12 mouse cellular contexts compared by ENCODE assay signal in the genomic region with DNA sequence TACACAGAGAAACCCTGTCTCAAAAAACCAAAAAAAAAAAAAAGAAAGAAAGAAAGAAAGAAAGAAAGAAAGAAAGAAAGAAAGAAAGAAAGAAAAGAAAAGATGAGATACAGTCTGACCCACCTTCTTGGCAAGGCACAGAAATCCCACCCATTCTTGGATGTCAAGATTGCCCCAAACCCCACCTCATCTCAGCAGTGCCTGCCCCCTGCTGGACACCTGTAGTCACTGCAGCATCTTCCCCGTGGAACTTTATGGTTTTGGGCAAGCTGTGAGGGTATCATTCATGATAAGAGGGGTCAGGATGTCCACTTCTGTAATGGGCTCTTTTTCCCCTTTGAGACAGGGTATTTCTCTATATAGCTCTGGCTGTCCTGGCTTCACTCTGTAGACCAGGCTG. TPM values are rescaled to one million over a fixed set of nuclear protein-coding genes. Genes with fewer than 3 reads are reported as not detected.
DNase-seq lines count a peak whose midpoint lies in the region; TF ChIP-seq lines count a peak whose summit lies in the region.
"Had no signal": no experiment of that assay in that cellular context is flagged by ENCODE, and none has a peak within 500 bp of the region (broad histone marks: within the 10 kb centered on the region; RNA-seq: fewer than 3 reads in every experiment).

No protein-coding gene starts in this region.

- no peak overlapping the region for H3K9ac ChIP-seq in ES-Bruce4 (ENCODE audit: low read depth, poor library complexity, severe bottlenecking)
- H3K9ac ChIP-seq: neural tube, embryonic 15.5 days had no signal

- 0 out of 2 replicates have a peak, but pooled peaks cover 2% of the 10 kb centered on the region for H3K4me1 ChIP-seq in lung, adult 2 months (ENCODE audit: control insufficient read depth, insufficient read depth, low read length)
- no peaks in the 10 kb centered on the region for H3K4me1 ChIP-seq in ES-Bruce4 (ENCODE audit: control insufficient read depth, insufficient read depth, low read length)

- no peaks in the 10 kb centered on the region for H3K9me3 ChIP-seq in ES-Bruce4 (replicated peaks; ENCODE audit: control insufficient read depth, insufficient read depth, low read length, poor library complexity, severe bottlenecking)
- H3K9me3 ChIP-seq: neural tube, embryonic 15.5 days had no signal

- H3K36me3 ChIP-seq in ES-Bruce4 (ENCODE audit: control insufficient read depth, insufficient read depth, low read length, poor library complexity, severe bottlenecking): no peaks in the 10 kb centered on the region; the same call in 1 of the 2 replicates

- no peaks in the 10 kb centered on the region for H3K27me3 ChIP-seq in ES-Bruce4 (ENCODE audit: control insufficient read depth, insufficient read depth, low read length, poor library complexity, severe bottlenecking)

- TF ChIP-seq POLR2A in lung, adult 2 months (IDR thresholded peaks at IDR 0.05; ENCODE audit: borderline replicate concordance, extremely low read depth, low read depth, low read length): no peak
- TF ChIP-seq POLR2A in ES-Bruce4 (IDR thresholded peaks at IDR 0.05; ENCODE audit: insufficient read depth, low read length): no peak

- no peak for TF ChIP-seq EP300 in ES-Bruce4 (IDR thresholded peaks at IDR 0.05; ENCODE audit: insufficient read depth, low read depth, low read length)

- DNase-seq in lung, adult 2 months: no peak
- no peak for DNase-seq in lung, postnatal 10 days
- peak; percentile 47 for DNase-seq in c-Kit-negative CD71-positive TER-119-positive erythroid progenitor cells, embryonic 14.5 days (ENCODE audit: low read depth, low spot score)
- DNase-seq in mesoderm, embryonic 11.5 days (ENCODE audit: low read depth, low spot score): peak; percentile 23
- no peak for DNase-seq in cerebellum, adult 9-11 months
- DNase-seq in right cerebral cortex, postnatal 10 days (ENCODE audit: low spot score in 2 of 2): no peak

- no peak overlapping the region for H3K27ac ChIP-seq in ES-Bruce4 (ENCODE audit: insufficient read depth, low read length)
- H3K27ac ChIP-seq: neural tube, embryonic 15.5 days had no signal

- no peak overlapping the region for H3K4me3 ChIP-seq in lung, adult 2 months (replicated peaks; ENCODE audit: extremely low read depth, low read depth, low read length)
- no peak overlapping the region for H3K4me3 ChIP-seq in ES-Bruce4 (ENCODE audit: low read depth, low read length)
- H3K4me3 ChIP-seq: neural tube, embryonic 15.5 days had no signal

- WGBS in lung, adult 2 months: 0% methylated on average over 1 of the region's 1 CpGs

- TF ChIP-seq CTCF in lung, adult 2 months (IDR thresholded peaks at IDR 0.05; ENCODE audit: insufficient read depth, low read length): peak; percentile 94
- TF ChIP-seq CTCF in ES-Bruce4 (IDR thresholded peaks at IDR 0.05; ENCODE audit: low read depth, low read length): peak; percentile 93

RNA-seq across cellular contexts. Expression of a gene that starts 2.4 kb away (rescaled TPM):
- polyA plus RNA-seq in lung, adult 2 months (2012; rRNA removed): 53.9 and 61.2 TPM in 2 replicates
- 10.5 and 13.1 TPM in 2 replicates for polyA plus RNA-seq in ES-Bruce4 (2011; ENCODE audit: insufficient read depth, insufficient read length, low read depth, missing spikeins)

RNA-seq across cellular contexts. Expression of a gene that starts 8.9 kb away (rescaled TPM):
- not detected in 2 replicates for polyA plus RNA-seq in lung, adult 2 months (2012; rRNA removed)
- polyA plus RNA-seq in ES-Bruce4 (2011; ENCODE audit: insufficient read depth, insufficient read length, low read depth, missing spikeins): not detected in 2 replicates
- polyA plus RNA-seq: erythroblast, embryonic 14.5 days; heart, embryonic 14.5 days; lung, embryonic 16.5 days; neural tube, embryonic 15.5 days; stomach, embryonic 14.5 days had no signal

RNA-seq across cellular contexts. Expression of a gene that starts 9.4 kb away (rescaled TPM):
- polyA plus RNA-seq in lung, adult 2 months (2012; rRNA removed): 23.6 and 24.4 TPM in 2 replicates
- polyA plus RNA-seq in ES-Bruce4 (2011; ENCODE audit: insufficient read depth, insufficient read length, low read depth, missing spikeins): 29.0 and 30.3 TPM in 2 replicates

RNA-seq across cellular contexts. Expression of a gene that starts 26.0 kb away (rescaled TPM):
- polyA plus RNA-seq in lung, adult 2 months (2012; rRNA removed): 49.1 and 55.6 TPM in 2 replicates
- polyA plus RNA-seq in ES-Bruce4 (2011; ENCODE audit: insufficient read depth, insufficient read length, low read depth, missing spikeins): 15.6 and 16.3 TPM in 2 replicates

RNA-seq across cellular contexts. Expression of a gene that starts 41.8 kb away (rescaled TPM):
- 51.0 and 56.4 TPM in 2 replicates for polyA plus RNA-seq in lung, adult 2 months (2012; rRNA removed)
- polyA plus RNA-seq in ES-Bruce4 (2011; ENCODE audit: insufficient read depth, insufficient read length, low read depth, missing spikeins): 54.6 and 59.1 TPM in 2 replicates

Comparison
In these comparisons a context has a peak if more than half of its experiments do, and no peak if none do; other contexts are left out.
1. DNase-seq: peak in c-Kit-negative CD71-positive TER-119-positive erythroid progenitor cells, embryonic 14.5 days (single experiment) and mesoderm, embryonic 11.5 days (single experiment); none in lung, adult 2 months (single experiment), lung, postnatal 10 days (single experiment), cerebellum, adult 9-11 months (single experiment) and right cerebral cortex, postnatal 10 days (0 of 2).